Mouse (Mus musculus): ENCODE results near the gene Brd4. TPM values are rescaled to one million over a fixed set of nuclear protein-coding genes. Genes with fewer than 3 reads are reported as not detected.

Gene Brd4
- polyA plus RNA-seq, 1 experiment from 2014 or later, result 84.5 TPM

DNA sequence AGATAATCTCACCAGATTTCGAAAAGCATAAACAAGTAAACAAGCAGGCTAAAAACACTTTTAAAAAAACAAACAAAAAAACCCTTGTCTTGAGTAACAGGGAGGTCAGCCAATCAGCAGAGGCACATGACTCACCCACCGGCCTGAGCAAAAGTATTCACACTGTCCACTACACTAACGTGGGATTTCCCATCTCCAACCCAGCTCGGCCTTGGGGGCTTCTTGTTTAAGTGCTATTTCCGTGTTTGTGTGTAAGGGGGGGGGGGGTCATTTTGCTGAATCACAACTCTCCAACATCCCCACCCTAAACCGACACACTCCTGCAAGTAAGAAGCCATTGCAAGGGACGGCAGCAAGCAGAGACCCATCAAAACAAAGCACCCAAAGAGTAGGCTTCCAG, 1.2 kb downstream of the Brd4 start:
- peak overlapping the region; percentile 99 for H3K9ac ChIP-seq (replicated peaks; ENCODE audit: low read length)
- WGBS, result 9% methylated on average over 7 of the region's 7 CpGs
- no peak; the same call in 1 of the 2 replicates for ATAC-seq (ENCODE audit: low FRiP score, low TSS enrichment)
- H3K27ac ChIP-seq (ENCODE audit: low read length), result peak overlapping the region; percentile 99
- no peaks in the 10 kb centered on the region for H3K27me3 ChIP-seq (ENCODE audit: insufficient read depth, low read length)
- H3K36me3 ChIP-seq (ENCODE audit: insufficient read depth, low read length), result no peaks in the 10 kb centered on the region
- peaks cover 28% of the 10 kb centered on the region for H3K4me1 ChIP-seq (ENCODE audit: insufficient read depth, low read length)
- peak overlapping the region; percentile 75 for H3K4me3 ChIP-seq (ENCODE audit: low read length)
- H3K9me3 ChIP-seq (ENCODE audit: low read length), result no peaks in the 10 kb centered on the region
- peak overlapping the region; percentile 57 for H3K4me2 ChIP-seq (replicated peaks; ENCODE audit: low read depth, low read length)

DNA sequence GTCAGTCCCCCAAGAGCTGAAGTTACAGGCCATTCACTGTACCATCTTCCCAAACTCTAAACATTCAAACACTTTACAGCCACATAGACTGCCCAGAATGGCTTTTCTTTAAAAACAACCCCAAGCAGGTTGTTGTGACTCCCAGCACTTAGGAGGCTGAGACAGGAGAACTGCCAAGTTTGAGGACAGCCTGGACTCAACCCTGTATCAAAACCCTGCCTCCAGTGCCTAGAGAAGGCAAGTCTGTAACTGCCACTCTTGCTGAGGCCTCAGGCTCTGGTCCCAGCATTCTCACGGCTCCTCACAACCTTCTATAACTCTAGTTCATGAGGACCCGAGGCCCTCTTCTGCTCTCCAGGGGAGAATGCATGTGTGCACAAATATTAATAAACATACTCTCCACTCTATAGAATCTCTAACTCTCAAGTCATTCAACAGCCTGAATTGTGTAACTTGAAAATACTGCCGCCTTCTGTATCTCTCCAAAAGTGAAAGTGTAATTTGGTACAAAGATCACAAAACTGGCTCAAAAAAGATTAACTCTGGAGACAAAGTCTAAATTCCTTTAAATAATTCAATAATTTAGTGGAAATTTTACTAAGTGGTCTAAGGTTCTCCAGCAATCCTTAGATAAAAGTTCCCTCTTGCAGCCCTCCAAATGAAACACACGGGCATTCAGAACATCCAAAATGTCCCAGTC, 2.8 kb downstream of the Brd4 start:
- Histone ChIP-seq H3K27ac (ENCODE audit: low read length) (no peak overlapping the region), H3K36me3 (ENCODE audit: insufficient read depth, low read length) (no peaks in the 10 kb centered on the region), H3K4me1 (ENCODE audit: insufficient read depth, low read length) (peaks cover 28% of the 10 kb centered on the region), H3K27me3 (ENCODE audit: insufficient read depth, low read length) (no peaks in the 10 kb centered on the region), H3K9me3 (ENCODE audit: low read length) (no peaks in the 10 kb centered on the region), H3K9ac (replicated peaks; ENCODE audit: low read length) (no peak overlapping the region), H3K4me2 (replicated peaks; ENCODE audit: low read depth, low read length) (peak overlapping the region; percentile 22; the same call in 1 of the 2 replicates), H3K4me3 (ENCODE audit: low read length) (0 out of 2 replicates have a peak overlapping the region, but pooled peaks have one; percentile 0)
- 71% methylated on average over 4 of the region's 4 CpGs for WGBS
- no peak for ATAC-seq (ENCODE audit: low FRiP score, low TSS enrichment)

- H3K4me3 ChIP-seq (ENCODE audit: low read length), result no peak overlapping the region
- H3K9me3 ChIP-seq (ENCODE audit: low read length), result no peaks in the 10 kb centered on the region
- 90% methylated on average over 2 of the region's 2 CpGs for WGBS
- H3K4me1 ChIP-seq (ENCODE audit: insufficient read depth, low read length), result peaks cover 28% of the 10 kb centered on the region
- ATAC-seq (ENCODE audit: low FRiP score, low TSS enrichment), result no peak
- no peak overlapping the region for H3K9ac ChIP-seq (replicated peaks; ENCODE audit: low read length)
- H3K27me3 ChIP-seq (ENCODE audit: insufficient read depth, low read length), result no peaks in the 10 kb centered on the region
- no peak overlapping the region for H3K27ac ChIP-seq (ENCODE audit: low read length)
- no peaks in the 10 kb centered on the region for H3K36me3 ChIP-seq (ENCODE audit: insufficient read depth, low read length)
- no peak overlapping the region for H3K4me2 ChIP-seq (replicated peaks; ENCODE audit: low read depth, low read length)
Measured at GRCm38 (mm10) chr17:32281126-32281525, 3.4 kb downstream of the Brd4 start.

DNA sequence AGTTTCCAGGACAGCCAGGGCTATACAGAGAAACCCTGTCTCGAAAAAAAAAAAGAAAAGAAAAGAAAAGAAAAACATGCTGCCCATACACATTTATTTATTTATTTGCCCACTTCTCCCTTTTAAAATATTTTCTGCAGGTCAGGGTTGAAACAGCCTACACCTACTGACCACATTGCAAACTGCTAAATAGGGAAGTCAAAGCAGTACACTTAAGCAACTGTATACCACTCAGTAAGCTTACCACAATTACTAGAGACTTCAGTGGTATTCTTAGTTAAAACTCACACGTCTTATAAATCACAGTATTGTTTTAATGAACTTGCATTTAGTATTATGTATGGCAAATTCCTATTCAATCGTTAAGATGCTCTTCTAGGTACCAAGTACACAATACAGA, 3.9 kb downstream of the Brd4 start:
- no peaks in the 10 kb centered on the region for H3K27me3 ChIP-seq (ENCODE audit: insufficient read depth, low read length)
- no peak overlapping the region for H3K9ac ChIP-seq (replicated peaks; ENCODE audit: low read length)
- 91% methylated on average over 3 of the region's 3 CpGs for WGBS
- H3K27ac ChIP-seq (ENCODE audit: low read length), result no peak overlapping the region
- no peak overlapping the region for H3K4me3 ChIP-seq (ENCODE audit: low read length)
- H3K9me3 ChIP-seq (ENCODE audit: low read length), result no peaks in the 10 kb centered on the region
- H3K4me2 ChIP-seq (replicated peaks; ENCODE audit: low read depth, low read length), result no peak overlapping the region
- ATAC-seq (ENCODE audit: low FRiP score, low TSS enrichment), result no peak
- H3K36me3 ChIP-seq (ENCODE audit: insufficient read depth, low read length), result no peaks in the 10 kb centered on the region
- H3K4me1 ChIP-seq (ENCODE audit: insufficient read depth, low read length), result peaks cover 27% of the 10 kb centered on the region

GRCm38 (mm10) chr17:32277201-32277600, 7.3 kb downstream of the Brd4 start:
- Histone ChIP-seq H3K4me1 (ENCODE audit: insufficient read depth, low read length) (peaks cover 20% of the 10 kb centered on the region), H3K9ac (replicated peaks; ENCODE audit: low read length) (no peak overlapping the region), H3K4me2 (replicated peaks; ENCODE audit: low read depth, low read length) (no peak overlapping the region), H3K36me3 (ENCODE audit: insufficient read depth, low read length) (no peaks in the 10 kb centered on the region), H3K9me3 (ENCODE audit: low read length) (no peaks in the 10 kb centered on the region), H3K27ac (ENCODE audit: low read length) (no peak overlapping the region), H3K27me3 (ENCODE audit: insufficient read depth, low read length) (no peaks in the 10 kb centered on the region), H3K4me3 (ENCODE audit: low read length) (no peak overlapping the region)
- ATAC-seq (ENCODE audit: low FRiP score, low TSS enrichment), result no peak
- WGBS, result 98% methylated on average over 1 of the region's 1 CpGs

DNA sequence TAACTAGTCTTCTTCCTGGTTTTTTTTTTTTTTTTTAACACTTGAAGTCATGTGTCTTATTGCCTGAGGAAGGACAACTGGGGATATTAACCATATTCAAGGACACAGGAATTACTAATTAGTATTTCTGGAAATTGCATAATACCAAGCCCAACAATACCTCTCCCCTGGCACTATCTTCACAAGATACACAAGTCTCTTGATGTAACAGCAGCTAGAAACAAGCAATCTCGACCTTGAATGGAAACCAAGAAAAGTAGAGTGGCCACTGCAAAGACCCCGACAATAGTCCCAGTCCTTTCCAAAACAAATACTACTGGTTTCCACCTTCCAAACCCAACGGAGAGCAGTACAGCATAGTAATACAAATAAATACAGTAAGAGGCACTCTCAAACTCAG, 9.0 kb downstream of the Brd4 start:
- Histone ChIP-seq H3K27ac (ENCODE audit: low read length) (no peak overlapping the region), H3K4me1 (ENCODE audit: insufficient read depth, low read length) (peaks cover 8% of the 10 kb centered on the region; the same call in 1 of the 2 replicates), H3K9me3 (ENCODE audit: low read length) (no peaks in the 10 kb centered on the region), H3K27me3 (ENCODE audit: insufficient read depth, low read length) (no peaks in the 10 kb centered on the region), H3K9ac (replicated peaks; ENCODE audit: low read length) (no peak overlapping the region), H3K36me3 (ENCODE audit: insufficient read depth, low read length) (no peaks in the 10 kb centered on the region), H3K4me2 (replicated peaks; ENCODE audit: low read depth, low read length) (no peak overlapping the region), H3K4me3 (ENCODE audit: low read length) (no peak overlapping the region)
- 90% methylated on average over 3 of the region's 3 CpGs for WGBS
- ATAC-seq (ENCODE audit: low FRiP score, low TSS enrichment), result no peak

- no peak for ATAC-seq (ENCODE audit: low FRiP score, low TSS enrichment)
- peaks cover 4% of the 10 kb centered on the region; the same call in 1 of the 2 replicates for H3K4me1 ChIP-seq (ENCODE audit: insufficient read depth, low read length)
- H3K36me3 ChIP-seq (ENCODE audit: insufficient read depth, low read length), result no peaks in the 10 kb centered on the region
- H3K4me2 ChIP-seq (replicated peaks; ENCODE audit: low read depth, low read length), result no peak overlapping the region
- H3K4me3 ChIP-seq (ENCODE audit: low read length), result no peak overlapping the region
- no peak overlapping the region for H3K27ac ChIP-seq (ENCODE audit: low read length)
- H3K9ac ChIP-seq (replicated peaks; ENCODE audit: low read length), result no peak overlapping the region
- H3K9me3 ChIP-seq (ENCODE audit: low read length), result no peaks in the 10 kb centered on the region
- H3K27me3 ChIP-seq (ENCODE audit: insufficient read depth, low read length), result no peaks in the 10 kb centered on the region
- 89% methylated on average over 7 of the region's 7 CpGs for WGBS
Measured at GRCm38 (mm10) chr17:32269151-32269550, 15.4 kb downstream of the Brd4 start.

- H3K4me3 ChIP-seq (ENCODE audit: low read length), result no peak overlapping the region
- H3K4me2 ChIP-seq (replicated peaks; ENCODE audit: low read depth, low read length), result no peak overlapping the region
- no peak overlapping the region for H3K9ac ChIP-seq (replicated peaks; ENCODE audit: low read length)
- WGBS, result 95% methylated on average over 3 of the region's 3 CpGs
- ATAC-seq (ENCODE audit: low FRiP score, low TSS enrichment), result no peak
- no peaks in the 10 kb centered on the region for H3K27me3 ChIP-seq (ENCODE audit: insufficient read depth, low read length)
- H3K4me1 ChIP-seq (ENCODE audit: insufficient read depth, low read length), result peaks cover 5% of the 10 kb centered on the region; the same call in 1 of the 2 replicates
- no peaks in the 10 kb centered on the region for H3K36me3 ChIP-seq (ENCODE audit: insufficient read depth, low read length)
- H3K27ac ChIP-seq (ENCODE audit: low read length), result no peak overlapping the region
- H3K9me3 ChIP-seq (ENCODE audit: low read length), result no peaks in the 10 kb centered on the region
Measured at GRCm38 (mm10) chr17:32268540-32268960, 16.0 kb downstream of the Brd4 start.

GRCm38 (mm10) chr17:32268096-32268495, 16.4 kb downstream of the Brd4 start:
- H3K4me2 ChIP-seq (replicated peaks; ENCODE audit: low read depth, low read length), result no peak overlapping the region
- no peaks in the 10 kb centered on the region for H3K9me3 ChIP-seq (ENCODE audit: low read length)
- peaks cover 5% of the 10 kb centered on the region; the same call in 1 of the 2 replicates for H3K4me1 ChIP-seq (ENCODE audit: insufficient read depth, low read length)
- H3K4me3 ChIP-seq (ENCODE audit: low read length), result no peak overlapping the region
- no peak overlapping the region for H3K27ac ChIP-seq (ENCODE audit: low read length)
- H3K27me3 ChIP-seq (ENCODE audit: insufficient read depth, low read length), result no peaks in the 10 kb centered on the region
- no peaks in the 10 kb centered on the region for H3K36me3 ChIP-seq (ENCODE audit: insufficient read depth, low read length)
- WGBS, result 82% methylated on average over 2 of the region's 2 CpGs
- ATAC-seq (ENCODE audit: low FRiP score, low TSS enrichment), result no peak
- no peak overlapping the region for H3K9ac ChIP-seq (replicated peaks; ENCODE audit: low read length)

DNA sequence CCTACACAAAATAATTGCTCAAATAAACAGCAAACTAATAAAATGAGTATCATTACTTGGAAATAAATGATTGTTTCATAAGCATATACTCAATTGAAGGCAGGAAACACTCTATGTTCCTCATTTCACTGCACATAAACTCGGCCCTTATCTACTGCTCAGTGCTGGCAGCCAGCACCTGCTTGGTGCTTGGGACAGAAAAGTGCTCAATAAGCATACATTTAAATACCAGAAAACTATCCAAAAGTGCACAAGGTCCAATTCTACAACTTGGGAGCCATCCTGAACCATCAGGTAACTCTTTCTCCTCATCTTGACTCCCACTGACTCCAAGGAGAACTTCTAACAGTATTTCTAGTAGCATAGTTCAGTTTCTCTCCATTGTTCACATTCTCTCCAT, 16.9 kb downstream of the Brd4 start:
- Histone ChIP-seq H3K9ac (replicated peaks; ENCODE audit: low read length) (no peak overlapping the region), H3K4me1 (ENCODE audit: insufficient read depth, low read length) (peaks cover 5% of the 10 kb centered on the region; the same call in 1 of the 2 replicates), H3K4me3 (ENCODE audit: low read length) (no peak overlapping the region), H3K36me3 (ENCODE audit: insufficient read depth, low read length) (no peaks in the 10 kb centered on the region), H3K27me3 (ENCODE audit: insufficient read depth, low read length) (no peaks in the 10 kb centered on the region), H3K27ac (ENCODE audit: low read length) (no peak overlapping the region), H3K9me3 (ENCODE audit: low read length) (no peaks in the 10 kb centered on the region), H3K4me2 (replicated peaks; ENCODE audit: low read depth, low read length) (no peak overlapping the region)
- ATAC-seq (ENCODE audit: low FRiP score, low TSS enrichment), result no peak
- WGBS, result 80% methylated on average over 1 of the region's 1 CpGs

All from kidney, embryonic 16.5 days (tissue).